Mouse (Mus musculus) hindbrain, postnatal 0 days (tissue): ENCODE results near the gene Fignl1. TPM values are rescaled to one million over a fixed set of nuclear protein-coding genes. Genes with fewer than 3 reads are reported as not detected.

Experiments used
- ATAC-seq: fragments of 200-750 bp; cut with Nextera tagmentation; 2 replicates; pipeline ENCODE4 v1.8.0; 2017; ENCODE audit warnings: mild to moderate bottlenecking, moderate TSS enrichment, moderate library complexity
- DNase-seq: peaks from one replicate; pipeline ENCODE4 v3.0.0-alpha.2; 2015; ENCODE audit warnings: low spot score
- H3K27ac ChIP-seq: fragments of 300-500 bp; sonication (generic); 2 replicates; pipeline ENCODE4 v1.5.1; 2014; ENCODE audit warnings: mild to moderate bottlenecking
- H3K27me3 ChIP-seq: fragments of 300-500 bp; sonication (generic); 2 replicates; pipeline ENCODE4 v1.6.1; 2014; ENCODE audit warnings: low read length, mixed read lengths; ENCODE audit not compliant: insufficient read depth
- H3K36me3 ChIP-seq: fragments of 300-500 bp; sonication (generic); 2 replicates; pipeline ENCODE4 v1.6.1; 2014; ENCODE audit warnings: low read length, mixed read lengths; ENCODE audit not compliant: insufficient read depth
- H3K4me1 ChIP-seq: fragments of 300-500 bp; sonication (generic); 2 replicates; pipeline ENCODE4 v1.6.1; 2014; ENCODE audit warnings: antibody characterized with exemption, low read length, mixed read lengths; ENCODE audit not compliant: insufficient read depth
- H3K4me2 ChIP-seq: fragments of 300-500 bp; sonication (generic); 2 replicates; pipeline ENCODE4 v1.6.1; 2014; ENCODE audit warnings: low read depth, mild to moderate bottlenecking, low read length, moderate library complexity, mixed read lengths
- H3K4me3 ChIP-seq: fragments of 300-500 bp; sonication (generic); 2 replicates; pipeline ENCODE4 v1.5.1; 2014; ENCODE audit warnings: low read length
- H3K9ac ChIP-seq: fragments of 300-500 bp; sonication (generic); replicated peaks from 2 replicates; pipeline ENCODE4 v1.6.1; 2014; ENCODE audit warnings: mild to moderate bottlenecking, low read length, moderate library complexity, mixed read lengths
- H3K9me3 ChIP-seq: fragments of 300-500 bp; sonication (generic); 2 replicates; pipeline ENCODE4 v1.6.1; 2016; ENCODE audit warnings: low read length, mixed read lengths
- CTCF ChIP-seq: IDR thresholded peaks from 2 replicates; pipeline ENCODE4 v1.5.1; 2016; ENCODE audit warnings: antibody characterized with exemption, control low read depth, low read depth
- WGBS: fragments of 180-500 bp; shearing (Covaris S2); extraction: QIAGEN DNeasy Blood & Tissue Kit; methylation state at CpG from one replicate; pipeline ENCODE4 v1.1.7; 2014; 5-methylcytosine and 5-hydroxymethylcytosine counted together
- polyA plus RNA-seq: library from polyadenylated mRNA; unstranded; fragments of >200 nt; fragmentation: Nextera tagmentation; extraction: Ambion mirVana; gene quantifications from 2 replicates; pipeline ENCODE4 v1.2.1, GENCODE M21; 2015
- total RNA-seq: library from RNA; depleted of rRNA; stranded (reverse); fragments of >200 nt; gene quantifications from 2 replicates; pipeline ENCODE4 v1.2.3, GENCODE M21; 2014

Gene Fignl1
- total and polyA plus RNA-seq, 2 experiments from 2014 or later, result 7.0 to 11.3 TPM

- Histone ChIP-seq H3K27me3 (no peaks in the 10 kb centered on the region), H3K9ac (no peak overlapping the region)
- WGBS, result 96% methylated on average over 6 of the region's 6 CpGs
Observed at GRCm38 (mm10) chr11:11778345-11778744, 30.4 kb downstream of the Fignl1 start.

GRCm38 (mm10) chr11:11777796-11778195, 31.0 kb downstream of the Fignl1 start:
- H3K36me3 ChIP-seq, result no peaks in the 10 kb centered on the region
- TF ChIP-seq CTCF, result no peak
- no peak for DNase-seq
- no peaks in the 10 kb centered on the region for H3K4me1 ChIP-seq
- H3K9ac ChIP-seq, result no peak overlapping the region
- no peaks in the 10 kb centered on the region for H3K27me3 ChIP-seq
- WGBS, result 82% methylated on average over 2 of the region's 2 CpGs
- no peak overlapping the region for H3K4me2 ChIP-seq
- no peak overlapping the region for H3K4me3 ChIP-seq
- no peaks in the 10 kb centered on the region for H3K9me3 ChIP-seq
- no peak for ATAC-seq
- no peak overlapping the region for H3K27ac ChIP-seq

More at GRCm38 (mm10) chr11:11778345-11778744, 30.4 kb downstream of the Fignl1 start:
- Histone ChIP-seq H3K4me1 (no peaks in the 10 kb centered on the region), H3K4me2 (no peak overlapping the region), H3K36me3 (no peaks in the 10 kb centered on the region), H3K27ac (no peak overlapping the region), H3K4me3 (no peak overlapping the region), H3K9me3 (no peaks in the 10 kb centered on the region)
- no peak for TF ChIP-seq CTCF
- no peak for DNase-seq
- no peak for ATAC-seq

- Histone ChIP-seq H3K27me3 (no peaks in the 10 kb centered on the region), H3K4me2 (no peak overlapping the region), H3K4me3 (no peak overlapping the region), H3K9me3 (no peaks in the 10 kb centered on the region), H3K36me3 (no peaks in the 10 kb centered on the region), H3K27ac (no peak overlapping the region), H3K4me1 (no peaks in the 10 kb centered on the region), H3K9ac (no peak overlapping the region)
- ATAC-seq, result no peak
- 67% methylated on average over 3 of the region's 3 CpGs for WGBS
- DNase-seq, result no peak
- no peak for TF ChIP-seq CTCF
Observed at GRCm38 (mm10) chr11:11777246-11777645, 31.5 kb downstream of the Fignl1 start.

GRCm38 (mm10) chr11:11776822-11777174, 32.0 kb downstream of the Fignl1 start:
- H3K9ac ChIP-seq, result no peak overlapping the region
- ATAC-seq, result no peak
- no peaks in the 10 kb centered on the region for H3K4me1 ChIP-seq
- no peak for DNase-seq
- no peak overlapping the region for H3K27ac ChIP-seq
- WGBS, result 86% methylated on average over 7 of the region's 7 CpGs
- H3K27me3 ChIP-seq, result no peaks in the 10 kb centered on the region
- no peak overlapping the region for H3K4me3 ChIP-seq
- no peak overlapping the region for H3K4me2 ChIP-seq
- no peaks in the 10 kb centered on the region for H3K36me3 ChIP-seq
- no peaks in the 10 kb centered on the region for H3K9me3 ChIP-seq
- no peak for TF ChIP-seq CTCF

- 63% methylated on average over 4 of the region's 4 CpGs for WGBS
- Histone ChIP-seq H3K36me3 (no peaks in the 10 kb centered on the region), H3K9me3 (no peaks in the 10 kb centered on the region), H3K4me2 (no peak overlapping the region), H3K27me3 (no peaks in the 10 kb centered on the region), H3K27ac (no peak overlapping the region), H3K4me3 (no peak overlapping the region), H3K4me1 (no peaks in the 10 kb centered on the region), H3K9ac (no peak overlapping the region)
- no peak for TF ChIP-seq CTCF
- ATAC-seq (no peak), DNase-seq (no peak)
Observed at GRCm38 (mm10) chr11:11776071-11776821, 32.5 kb downstream of the Fignl1 start.

GRCm38 (mm10) chr11:11774893-11775292, 33.9 kb downstream of the Fignl1 start:
- no peak for TF ChIP-seq CTCF
- Histone ChIP-seq H3K4me1 (no peaks in the 10 kb centered on the region), H3K4me3 (no peak overlapping the region), H3K27ac (no peak overlapping the region), H3K9ac (no peak overlapping the region), H3K36me3 (no peaks in the 10 kb centered on the region), H3K4me2 (no peak overlapping the region), H3K9me3 (no peaks in the 10 kb centered on the region), H3K27me3 (no peaks in the 10 kb centered on the region)
- 82% methylated on average over 5 of the region's 5 CpGs for WGBS
- DNase-seq, result no peak
- ATAC-seq, result no peak

GRCm38 (mm10) chr11:11774384-11774783, 34.4 kb downstream of the Fignl1 start:
- H3K9me3 ChIP-seq, result no peaks in the 10 kb centered on the region
- H3K9ac ChIP-seq, result no peak overlapping the region
- 96% methylated on average over 4 of the region's 4 CpGs for WGBS
- H3K27me3 ChIP-seq, result no peaks in the 10 kb centered on the region
- no peak overlapping the region for H3K27ac ChIP-seq
- no peaks in the 10 kb centered on the region for H3K36me3 ChIP-seq
- no peak overlapping the region for H3K4me3 ChIP-seq
- no peak for TF ChIP-seq CTCF
- DNase-seq (no peak), ATAC-seq (no peak)
- no peaks in the 10 kb centered on the region for H3K4me1 ChIP-seq
- no peak overlapping the region for H3K4me2 ChIP-seq
